Mouse (Mus musculus): ENCODE results near the gene Mapre1.

GRCm38 (mm10) chr2:153750363-153750762, 9.3 kb downstream of the Mapre1 start:
- no peak for TF ChIP-seq GATA1 (IDR thresholded peaks at IDR 0.05; ENCODE audit: borderline replicate concordance, low read length)
- TF ChIP-seq FLI1 (IDR thresholded peaks at IDR 0.05; ENCODE audit: low read length): no peak

Measured in megakaryocyte, embryonic 14.5 days (primary cell).